Mouse (Mus musculus): ENCODE results near the gene Fos. TPM values are rescaled to one million over a fixed set of nuclear protein-coding genes. Genes with fewer than 3 reads are reported as not detected.

Fos gene
- polyA plus RNA-seq, 1 experiment from 2014 or later: 1.3 TPM

DNA sequence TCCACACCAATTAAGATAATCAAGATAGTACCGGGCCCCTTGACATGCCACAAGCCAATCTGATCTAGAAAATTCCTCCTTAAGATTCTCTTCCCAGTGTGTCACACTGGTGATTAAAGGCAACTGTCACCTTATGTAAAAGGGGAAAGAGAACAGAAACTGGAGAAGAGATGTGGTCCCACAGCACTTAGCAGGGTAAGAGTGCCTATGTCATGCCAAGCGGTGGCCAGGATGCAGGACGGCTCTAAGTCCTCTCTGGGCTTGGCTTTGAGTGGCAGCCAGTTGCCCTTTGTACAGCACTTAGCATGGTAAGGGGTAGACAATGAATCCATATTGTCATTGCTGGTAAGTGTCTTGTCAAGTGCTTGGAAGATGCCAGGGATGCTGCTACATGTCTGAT lies 42.2 kb downstream of the Fos start:
- TF ChIP-seq CTCF (IDR thresholded peaks at IDR 0.05; ENCODE audit: low read depth): no peak
- no peak for TF ChIP-seq EP300 (IDR thresholded peaks at IDR 0.05; ENCODE audit: low read depth)
- DNase-seq (no peak), ATAC-seq (no peak)
- Histone ChIP-seq H3K27me3 (ENCODE audit: insufficient read depth, low read length) (no peaks in the 10 kb centered on the region), H3K4me3 (ENCODE audit: low read depth, low read length) (no peak overlapping the region), H3K9me3 (ENCODE audit: low read length) (no peaks in the 10 kb centered on the region), H3K27ac (ENCODE audit: low read depth) (no peak overlapping the region), H3K4me1 (ENCODE audit: insufficient read depth) (no peaks in the 10 kb centered on the region), H3K36me3 (replicated peaks; ENCODE audit: insufficient read depth, low read length) (no peaks in the 10 kb centered on the region), H3K9ac (replicated peaks) (no peak overlapping the region), H3K4me2 (ENCODE audit: low read depth, low read length) (no peak overlapping the region)
- WGBS (ENCODE audit: insufficient replicate concordance): 74% methylated on average over 3 of the region's 3 CpGs

DNA sequence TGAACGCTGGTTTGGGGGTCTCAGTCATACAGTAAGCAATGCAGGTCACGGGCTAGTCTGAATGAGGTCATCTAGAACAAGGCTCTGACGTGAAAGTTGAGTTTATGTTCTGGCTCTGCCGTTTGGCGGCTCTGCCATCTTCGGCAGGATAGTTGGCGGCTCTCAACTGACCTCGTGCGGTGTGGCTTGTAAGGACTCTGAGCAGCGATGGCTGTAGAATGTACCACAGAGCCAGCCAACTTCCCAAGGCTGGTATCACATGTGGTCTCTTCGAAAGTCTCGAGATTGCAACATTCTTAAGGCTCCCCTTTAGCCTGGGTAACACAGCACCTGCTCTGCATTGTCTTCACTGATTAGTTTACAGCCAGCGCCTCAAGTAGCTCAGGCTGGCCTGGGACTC lies 43.6 kb downstream of the Fos start:
- H3K9ac ChIP-seq (replicated peaks): no peak overlapping the region
- no peaks in the 10 kb centered on the region for H3K4me1 ChIP-seq (ENCODE audit: insufficient read depth)
- H3K4me3 ChIP-seq (ENCODE audit: low read depth, low read length): no peak overlapping the region
- no peak overlapping the region for H3K4me2 ChIP-seq (ENCODE audit: low read depth, low read length)
- DNase-seq (no peak), ATAC-seq (no peak)
- no peak for TF ChIP-seq EP300 (IDR thresholded peaks at IDR 0.05; ENCODE audit: low read depth)
- no peak for TF ChIP-seq CTCF (IDR thresholded peaks at IDR 0.05; ENCODE audit: low read depth)
- no peaks in the 10 kb centered on the region for H3K27me3 ChIP-seq (ENCODE audit: insufficient read depth, low read length)
- WGBS (ENCODE audit: insufficient replicate concordance): 75% methylated on average over 13 of the region's 13 CpGs
- H3K9me3 ChIP-seq (ENCODE audit: low read length): no peaks in the 10 kb centered on the region
- H3K36me3 ChIP-seq (replicated peaks; ENCODE audit: insufficient read depth, low read length): no peaks in the 10 kb centered on the region
- no peak overlapping the region for H3K27ac ChIP-seq (ENCODE audit: low read depth)

GRCm38 (mm10) chr12:85518009-85518408 lies 44.3 kb downstream of the Fos start:
- H3K4me3 ChIP-seq (ENCODE audit: low read depth, low read length): no peak overlapping the region
- no peak for TF ChIP-seq CTCF (IDR thresholded peaks at IDR 0.05; ENCODE audit: low read depth)
- no peaks in the 10 kb centered on the region for H3K36me3 ChIP-seq (replicated peaks; ENCODE audit: insufficient read depth, low read length)
- H3K9me3 ChIP-seq (ENCODE audit: low read length): no peaks in the 10 kb centered on the region
- H3K27ac ChIP-seq (ENCODE audit: low read depth): 0 out of 2 replicates have a peak overlapping the region, but pooled peaks have one; percentile 22
- no peaks in the 10 kb centered on the region for H3K4me1 ChIP-seq (ENCODE audit: insufficient read depth)
- H3K4me2 ChIP-seq (ENCODE audit: low read depth, low read length): no peak overlapping the region
- no peak for ATAC-seq
- DNase-seq: no peak
- H3K9ac ChIP-seq (replicated peaks): no peak overlapping the region
- no peaks in the 10 kb centered on the region for H3K27me3 ChIP-seq (ENCODE audit: insufficient read depth, low read length)
- 51% methylated on average over 5 of the region's 5 CpGs for WGBS (ENCODE audit: insufficient replicate concordance)

- TF ChIP-seq EP300 (IDR thresholded peaks at IDR 0.05; ENCODE audit: low read depth) (no peak), CTCF (IDR thresholded peaks at IDR 0.05; ENCODE audit: low read depth) (no peak)
- Histone ChIP-seq H3K4me2 (ENCODE audit: low read depth, low read length) (no peak overlapping the region), H3K9ac (replicated peaks) (no peak overlapping the region), H3K36me3 (replicated peaks; ENCODE audit: insufficient read depth, low read length) (no peaks in the 10 kb centered on the region), H3K4me1 (ENCODE audit: insufficient read depth) (no peaks in the 10 kb centered on the region), H3K4me3 (ENCODE audit: low read depth, low read length) (no peak overlapping the region), H3K9me3 (ENCODE audit: low read length) (no peaks in the 10 kb centered on the region), H3K27me3 (ENCODE audit: insufficient read depth, low read length) (no peaks in the 10 kb centered on the region), H3K27ac (ENCODE audit: low read depth) (no peak overlapping the region)
- 71% methylated on average over 6 of the region's 6 CpGs for WGBS (ENCODE audit: insufficient replicate concordance)
- ATAC-seq (no peak), DNase-seq (no peak)
Measured at GRCm38 (mm10) chr12:85519553-85519952, 45.9 kb downstream of the Fos start.

DNA sequence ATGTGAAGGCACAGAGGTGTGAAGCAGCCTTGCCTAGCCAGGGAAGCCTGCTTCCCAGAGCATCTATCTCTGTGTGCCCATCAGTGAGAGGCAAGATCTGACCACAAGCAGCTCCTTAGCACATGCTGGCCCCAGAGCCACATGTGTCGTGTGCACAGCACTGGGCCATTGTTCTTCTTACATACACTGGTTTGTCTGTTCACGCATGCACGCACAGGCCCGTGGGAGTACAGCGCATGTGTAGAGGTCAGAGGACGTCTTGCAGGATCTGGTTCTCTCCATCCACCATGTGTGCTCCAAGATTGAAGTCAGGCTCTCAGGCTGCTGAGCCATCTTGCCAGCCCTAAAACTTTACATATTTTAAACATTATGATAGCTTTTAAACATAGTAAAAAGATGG lies 47.4 kb downstream of the Fos start:
- no peak overlapping the region for H3K4me3 ChIP-seq (ENCODE audit: low read depth, low read length)
- H3K36me3 ChIP-seq (replicated peaks; ENCODE audit: insufficient read depth, low read length): no peaks in the 10 kb centered on the region
- H3K9me3 ChIP-seq (ENCODE audit: low read length): no peaks in the 10 kb centered on the region
- H3K27me3 ChIP-seq (ENCODE audit: insufficient read depth, low read length): no peaks in the 10 kb centered on the region
- no peaks in the 10 kb centered on the region for H3K4me1 ChIP-seq (ENCODE audit: insufficient read depth)
- no peak overlapping the region for H3K27ac ChIP-seq (ENCODE audit: low read depth)
- WGBS (ENCODE audit: insufficient replicate concordance): 88% methylated on average over 6 of the region's 6 CpGs
- DNase-seq (no peak), ATAC-seq (no peak)
- no peak overlapping the region for H3K9ac ChIP-seq (replicated peaks)
- H3K4me2 ChIP-seq (ENCODE audit: low read depth, low read length): no peak overlapping the region
- TF ChIP-seq EP300 (IDR thresholded peaks at IDR 0.05; ENCODE audit: low read depth): no peak
- TF ChIP-seq CTCF (IDR thresholded peaks at IDR 0.05; ENCODE audit: low read depth): no peak

DNA sequence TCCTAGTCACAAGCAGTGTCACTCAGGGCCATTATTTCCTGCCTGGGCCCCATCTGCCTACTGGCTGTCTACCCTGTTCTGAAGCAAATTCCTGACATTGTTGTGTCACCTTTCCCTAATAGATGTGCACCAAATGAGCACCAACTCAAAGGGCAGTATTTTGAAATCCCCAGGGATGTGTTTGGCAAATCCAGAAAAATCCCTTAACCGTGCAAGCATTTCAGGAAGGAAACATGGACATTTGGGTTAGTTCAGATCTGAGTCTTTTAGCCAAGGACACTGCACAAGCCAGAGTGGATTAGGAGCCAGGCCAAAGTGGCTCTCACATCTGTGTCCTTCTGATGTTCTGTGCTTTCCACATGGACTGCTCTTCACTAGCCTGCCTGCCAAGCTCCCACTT lies 48.0 kb downstream of the Fos start:
- H3K27me3 ChIP-seq (ENCODE audit: insufficient read depth, low read length): no peaks in the 10 kb centered on the region
- H3K4me2 ChIP-seq (ENCODE audit: low read depth, low read length): no peak overlapping the region
- WGBS (ENCODE audit: insufficient replicate concordance): 48% methylated on average over 1 of the region's 1 CpGs
- H3K36me3 ChIP-seq (replicated peaks; ENCODE audit: insufficient read depth, low read length): no peaks in the 10 kb centered on the region
- DNase-seq (no peak), ATAC-seq (no peak)
- no peak overlapping the region for H3K9ac ChIP-seq (replicated peaks)
- H3K4me1 ChIP-seq (ENCODE audit: insufficient read depth): no peaks in the 10 kb centered on the region
- H3K4me3 ChIP-seq (ENCODE audit: low read depth, low read length): no peak overlapping the region
- H3K27ac ChIP-seq (ENCODE audit: low read depth): no peak overlapping the region
- no peaks in the 10 kb centered on the region for H3K9me3 ChIP-seq (ENCODE audit: low read length)
- TF ChIP-seq CTCF (IDR thresholded peaks at IDR 0.05; ENCODE audit: low read depth): no peak
- no peak for TF ChIP-seq EP300 (IDR thresholded peaks at IDR 0.05; ENCODE audit: low read depth)
